Mouse (Mus musculus) testis, adult 2 months (tissue): Measurements from ENCODE around the gene Rbm39. TPM values are rescaled to one million over a fixed set of nuclear protein-coding genes. Genes with fewer than 3 reads are reported as not detected.
A peak's percentile ranks its signal among the peaks of the same experiment; 100 is the strongest.

Experiments
- H3K27ac ChIP-seq: fragments of 200-500 bp; 2 replicates; pipeline ENCODE4 v1.5.1; 2012; ENCODE audit warnings: low read depth, low read length; ENCODE audit not compliant: control insufficient read depth, insufficient read depth
- H3K27me3 ChIP-seq: fragments of 200-500 bp; 2 replicates; pipeline ENCODE4 v1.6.1; 2012; ENCODE audit warnings: mild to moderate bottlenecking, low read length, moderate library complexity; ENCODE audit not compliant: control insufficient read depth, insufficient read depth
- H3K36me3 ChIP-seq: fragments of 200-500 bp; 2 replicates; pipeline ENCODE4 v1.6.1; 2012; ENCODE audit warnings: mild to moderate bottlenecking, low read length; ENCODE audit not compliant: control insufficient read depth, insufficient read depth
- H3K4me1 ChIP-seq: fragments of 200-500 bp; 2 replicates; pipeline ENCODE4 v1.6.1; 2012; ENCODE audit warnings: low read length; ENCODE audit not compliant: control insufficient read depth, insufficient read depth
- H3K4me3 ChIP-seq: fragments of 200-500 bp; 2 replicates; pipeline ENCODE4 v1.5.1; 2012; ENCODE audit warnings: low read depth, mild to moderate bottlenecking, low read length, moderate library complexity, mixed read lengths; ENCODE audit not compliant: control insufficient read depth
- CTCF ChIP-seq: fragments of 200-500 bp; IDR thresholded peaks from 2 replicates; pipeline ENCODE4 v1.5.1; 2012; ENCODE audit warnings: low read depth, mild to moderate bottlenecking, inconsistent platforms, low read length, moderate library complexity; ENCODE audit not compliant: control insufficient read depth, insufficient read depth, insufficient replicate concordance
- POLR2A ChIP-seq: fragments of 200-500 bp; IDR thresholded peaks from 2 replicates; pipeline ENCODE4 v1.6.1; 2012; ENCODE audit warnings: low read depth, mild to moderate bottlenecking, inconsistent platforms, low read length, moderate library complexity; ENCODE audit not compliant: control insufficient read depth
- polyA plus RNA-seq: library from polyadenylated mRNA; depleted of rRNA; stranded (reverse); fragments of >200 nt; gene quantifications from 2 replicates; pipeline ENCODE4 v1.2.3, GENCODE M21; 2012

The Rbm39 gene
- polyA plus RNA-seq, 1 experiment = 27.9 TPM

DNA sequence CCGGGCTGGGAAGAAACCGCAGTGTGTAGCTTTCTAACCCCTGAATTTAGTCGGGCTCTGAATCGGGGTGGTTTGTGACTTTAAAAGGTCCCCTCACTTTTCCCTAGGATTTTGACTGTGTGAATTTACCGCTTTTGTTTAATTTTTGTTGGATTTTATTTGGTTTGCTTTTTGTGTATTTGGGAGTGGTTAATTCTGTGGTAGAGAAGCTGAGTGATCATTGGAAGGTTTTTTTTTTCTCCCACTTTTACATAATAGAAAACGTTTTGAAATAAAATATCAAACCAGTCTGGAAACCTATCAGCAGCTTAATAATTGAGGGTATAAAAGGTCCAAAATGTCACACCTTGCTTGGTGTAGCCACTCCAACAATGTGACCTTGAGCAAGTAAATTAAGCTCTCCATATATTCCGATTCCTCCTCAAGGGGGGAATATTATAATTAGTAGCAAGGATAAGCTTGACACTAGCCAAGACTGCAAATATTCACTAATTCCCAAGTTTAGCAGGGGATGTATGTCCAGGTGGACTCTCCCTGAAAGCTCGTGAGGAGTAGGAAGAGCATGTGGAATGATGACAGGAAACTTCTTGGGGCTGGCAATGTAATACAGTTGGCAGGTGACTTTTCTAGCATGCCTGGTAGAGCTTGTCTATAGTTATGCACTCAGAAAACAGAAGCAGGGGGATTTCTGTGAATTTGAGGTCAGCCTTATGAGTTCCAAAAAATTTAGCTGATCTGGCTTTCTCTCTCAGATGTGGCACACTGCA is 969 bp upstream of the Rbm39 start:
- no peak for TF ChIP-seq POLR2A
- no peak for TF ChIP-seq CTCF
- no peaks in the 10 kb centered on the region; the same call in 1 of the 2 replicates for H3K4me1 ChIP-seq
- peak overlapping the region; percentile 94 for H3K4me3 ChIP-seq
- H3K27ac ChIP-seq = peak overlapping the region; percentile 82
- no peaks in the 10 kb centered on the region for H3K36me3 ChIP-seq
- H3K27me3 ChIP-seq = no peaks in the 10 kb centered on the region

DNA sequence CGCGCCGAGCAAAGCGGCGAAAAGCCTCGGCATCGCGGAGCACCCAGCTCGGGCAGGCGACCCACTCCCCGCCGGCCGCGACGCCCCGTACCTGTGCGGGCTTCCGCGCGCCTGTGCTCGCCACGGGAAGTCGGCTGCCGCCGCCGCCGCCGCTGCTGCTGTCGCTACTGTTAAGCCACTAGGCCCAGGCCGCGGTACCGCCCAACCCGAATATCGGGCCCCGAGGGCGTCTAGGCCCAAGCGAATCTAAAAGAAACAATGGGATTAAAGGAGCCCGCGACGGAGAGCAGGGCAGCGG is 293 bp downstream of the Rbm39 start:
- TF ChIP-seq CTCF (no peak), POLR2A (no peak)
- Histone ChIP-seq H3K36me3 (no peaks in the 10 kb centered on the region), H3K27me3 (no peaks in the 10 kb centered on the region), H3K27ac (peak overlapping the region; percentile 97), H3K4me1 (no peaks in the 10 kb centered on the region; the same call in 1 of the 2 replicates), H3K4me3 (peak overlapping the region; percentile 94)

- Histone ChIP-seq H3K4me3 (peak overlapping the region; percentile 94), H3K27me3 (no peaks in the 10 kb centered on the region), H3K4me1 (no peaks in the 10 kb centered on the region; the same call in 1 of the 2 replicates), H3K27ac (peak overlapping the region; percentile 97), H3K36me3 (no peaks in the 10 kb centered on the region)
- peak; percentile 78 for TF ChIP-seq POLR2A
- TF ChIP-seq CTCF = no peak
These were observed 817 bp downstream of the Rbm39 start for GRCm38 (mm10) chr2:156179046-156179795.

- TF ChIP-seq POLR2A (no peak), CTCF (no peak)
- Histone ChIP-seq H3K27ac (no peak overlapping the region), H3K4me3 (0 out of 2 replicates have a peak overlapping the region, but pooled peaks have one; percentile 23), H3K27me3 (no peaks in the 10 kb centered on the region), H3K4me1 (no peaks in the 10 kb centered on the region; the same call in 1 of the 2 replicates), H3K36me3 (no peaks in the 10 kb centered on the region)
These were observed 2.4 kb downstream of the Rbm39 start for GRCm38 (mm10) chr2:156177651-156178050.

DNA sequence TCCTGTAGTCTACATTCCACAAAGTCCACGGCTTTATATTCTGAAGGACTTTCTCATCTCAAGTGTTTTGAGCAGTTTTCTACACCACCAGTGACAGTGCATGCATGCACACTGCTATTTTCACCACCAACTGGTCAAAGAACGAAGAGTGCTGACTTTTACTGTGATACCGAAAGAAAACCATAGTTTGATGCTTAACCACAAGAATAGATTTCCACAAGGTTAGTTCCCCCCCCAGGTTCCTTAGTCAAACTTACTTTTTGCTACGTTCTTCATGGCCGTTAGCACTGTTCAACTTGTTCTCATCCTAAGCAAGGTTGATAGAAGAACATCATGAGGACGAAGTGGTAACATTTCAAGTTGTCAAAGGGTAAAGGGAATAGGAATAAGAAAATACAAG is 3.0 kb downstream of the Rbm39 start:
- no peaks in the 10 kb centered on the region for H3K36me3 ChIP-seq
- TF ChIP-seq POLR2A = no peak
- no peak for TF ChIP-seq CTCF

GRCm38 (mm10) chr2:156166557-156166956 is 13.5 kb downstream of the Rbm39 start:
- H3K36me3 ChIP-seq = no peaks in the 10 kb centered on the region
- no peaks in the 10 kb centered on the region for H3K27me3 ChIP-seq
- TF ChIP-seq CTCF (no peak), POLR2A (no peak)
- no peaks in the 10 kb centered on the region for H3K4me1 ChIP-seq
- no peak overlapping the region for H3K4me3 ChIP-seq
- H3K27ac ChIP-seq = no peak overlapping the region

More for the DNA sequence above, 3.0 kb downstream of the Rbm39 start:
- Histone ChIP-seq H3K4me1 (no peaks in the 10 kb centered on the region; the same call in 1 of the 2 replicates), H3K27ac (no peak overlapping the region), H3K27me3 (no peaks in the 10 kb centered on the region), H3K4me3 (no peak overlapping the region)

DNA sequence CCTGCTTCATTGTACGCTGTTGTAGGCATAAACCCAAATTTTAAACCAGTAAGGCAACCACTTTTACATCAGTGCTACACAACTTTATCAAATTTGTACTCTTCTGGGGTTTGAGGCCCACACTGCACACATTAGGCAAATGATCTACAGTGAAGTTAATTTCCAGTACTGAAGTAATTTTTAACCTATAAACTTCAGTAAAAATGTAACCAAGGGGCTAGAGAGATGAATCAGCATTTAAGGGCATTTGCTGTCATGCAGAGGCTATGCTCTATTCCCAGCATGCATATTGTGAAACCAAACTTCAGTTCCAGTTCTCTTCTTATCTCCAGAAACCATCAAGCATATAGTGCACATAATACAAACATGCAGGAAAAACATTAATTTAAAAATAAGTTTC is 14.6 kb downstream of the Rbm39 start:
- H3K27ac ChIP-seq = no peak overlapping the region
- H3K36me3 ChIP-seq = no peaks in the 10 kb centered on the region
- H3K4me1 ChIP-seq = no peaks in the 10 kb centered on the region
- H3K4me3 ChIP-seq = no peak overlapping the region
- H3K27me3 ChIP-seq = no peaks in the 10 kb centered on the region
- TF ChIP-seq CTCF = no peak
- no peak for TF ChIP-seq POLR2A
